Mouse (Mus musculus) intestine, embryonic 15.5 days (tissue): ENCODE measurements at regions not wholly inside any gene's neighbourhood (a gene's known extent, or its start where the extent isn't known, plus 50 kb on each side); places are given as distances from the start of the nearest gene placed in this dataset.

Source experiments
- ATAC-seq: fragments of 200-750 bp; cut with Nextera tagmentation; 2 replicates; pipeline ENCODE4 v1.8.0; 2017; ENCODE audit warnings: moderate TSS enrichment, moderate library complexity
- H3K27ac ChIP-seq: fragments of 300-500 bp; sonication (generic); 2 replicates; pipeline ENCODE4 v1.5.1; 2015; ENCODE audit warnings: mild to moderate bottlenecking, inconsistent platforms
- H3K27me3 ChIP-seq: fragments of 300-500 bp; sonication (generic); replicated peaks from 2 replicates; pipeline ENCODE4 v1.6.1; 2015; ENCODE audit warnings: inconsistent platforms
- H3K36me3 ChIP-seq: fragments of 300-500 bp; sonication (generic); 2 replicates; pipeline ENCODE4 v1.6.1; 2015; ENCODE audit warnings: inconsistent platforms
- H3K4me1 ChIP-seq: fragments of 300-500 bp; sonication (generic); replicated peaks from 2 replicates; pipeline ENCODE4 v1.6.1; 2015; ENCODE audit warnings: inconsistent platforms
- H3K4me2 ChIP-seq: fragments of 300-500 bp; sonication (generic); replicated peaks from 2 replicates; pipeline ENCODE4 v1.6.1; 2015; ENCODE audit warnings: mild to moderate bottlenecking, inconsistent platforms
- H3K4me3 ChIP-seq: fragments of 300-500 bp; sonication (generic); replicated peaks from 2 replicates; pipeline ENCODE4 v1.5.1; 2015; ENCODE audit warnings: inconsistent platforms
- H3K9ac ChIP-seq: fragments of 300-500 bp; sonication (generic); 2 replicates; pipeline ENCODE4 v1.6.1; 2015; ENCODE audit warnings: inconsistent platforms
- H3K9me3 ChIP-seq: fragments of 300-500 bp; sonication (generic); 2 replicates; pipeline ENCODE4 v1.6.1; 2016; ENCODE audit warnings: inconsistent platforms
- WGBS: fragments of 180-500 bp; shearing (Covaris S2); methylation state at CpG from one replicate; pipeline ENCODE4 v1.1.7; 2015; 5-methylcytosine and 5-hydroxymethylcytosine counted together

DNA sequence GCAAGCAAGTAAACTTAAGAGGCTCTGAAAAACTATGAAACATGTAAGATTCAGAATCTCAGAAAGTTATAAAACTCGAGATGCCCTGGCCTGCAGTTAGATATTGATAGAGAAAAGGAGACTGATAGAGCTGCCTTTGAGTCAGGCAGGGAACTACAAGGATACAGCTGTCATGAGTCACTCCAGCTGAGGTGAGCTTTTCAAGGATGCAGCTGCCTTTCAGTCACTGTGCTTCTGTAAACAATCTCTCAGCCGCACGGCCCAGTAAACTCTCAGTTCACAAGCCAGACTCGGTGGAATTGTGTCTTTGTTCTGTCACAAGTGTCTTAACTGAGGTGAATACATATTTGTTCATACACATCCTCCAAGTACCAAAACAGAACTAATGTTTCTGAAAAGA lies 334.9 kb upstream of the Rsrc1 start:
- no peak overlapping the region for H3K4me2 ChIP-seq

DNA sequence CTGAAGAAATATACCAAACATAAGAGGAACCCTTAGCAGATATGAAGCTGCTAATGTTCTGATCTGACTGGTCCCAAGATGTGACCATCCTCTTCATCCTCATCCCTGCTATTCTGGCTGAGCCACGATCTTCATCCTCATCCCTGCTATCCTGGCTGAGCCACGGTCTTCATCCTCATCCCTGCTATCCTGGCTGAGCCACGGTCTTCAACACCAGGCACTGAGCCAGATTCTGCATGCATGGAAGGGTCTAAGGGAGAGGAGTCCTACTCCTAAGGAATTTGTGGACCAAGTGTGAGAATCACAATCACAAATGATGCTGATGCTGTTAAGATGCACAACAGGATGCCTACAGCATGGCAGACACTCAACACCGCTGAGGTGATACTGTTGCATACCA lies 331.9 kb upstream of the Rsrc1 start:
- H3K27ac ChIP-seq = no peak overlapping the region
- no peak overlapping the region for H3K4me3 ChIP-seq
- no peak for ATAC-seq
- H3K9me3 ChIP-seq = no peaks in the 10 kb centered on the region
- no peaks in the 10 kb centered on the region for H3K36me3 ChIP-seq
- H3K27me3 ChIP-seq = no peaks in the 10 kb centered on the region
- H3K4me2 ChIP-seq = no peak overlapping the region
- WGBS = 94% methylated on average over 4 of the region's 4 CpGs
- no peak overlapping the region for H3K9ac ChIP-seq
- H3K4me1 ChIP-seq = 0 out of 2 replicates have a peak, but pooled peaks cover 4% of the 10 kb centered on the region

More for the DNA sequence above, 334.9 kb upstream of the Rsrc1 start:
- Histone ChIP-seq H3K4me1 (0 out of 2 replicates have a peak, but pooled peaks cover 4% of the 10 kb centered on the region), H3K9ac (no peak overlapping the region), H3K27me3 (no peaks in the 10 kb centered on the region), H3K27ac (no peak overlapping the region), H3K9me3 (no peaks in the 10 kb centered on the region), H3K36me3 (no peaks in the 10 kb centered on the region), H3K4me3 (no peak overlapping the region)
- WGBS = 24% methylated on average over 4 of the region's 4 CpGs
- no peak for ATAC-seq

DNA sequence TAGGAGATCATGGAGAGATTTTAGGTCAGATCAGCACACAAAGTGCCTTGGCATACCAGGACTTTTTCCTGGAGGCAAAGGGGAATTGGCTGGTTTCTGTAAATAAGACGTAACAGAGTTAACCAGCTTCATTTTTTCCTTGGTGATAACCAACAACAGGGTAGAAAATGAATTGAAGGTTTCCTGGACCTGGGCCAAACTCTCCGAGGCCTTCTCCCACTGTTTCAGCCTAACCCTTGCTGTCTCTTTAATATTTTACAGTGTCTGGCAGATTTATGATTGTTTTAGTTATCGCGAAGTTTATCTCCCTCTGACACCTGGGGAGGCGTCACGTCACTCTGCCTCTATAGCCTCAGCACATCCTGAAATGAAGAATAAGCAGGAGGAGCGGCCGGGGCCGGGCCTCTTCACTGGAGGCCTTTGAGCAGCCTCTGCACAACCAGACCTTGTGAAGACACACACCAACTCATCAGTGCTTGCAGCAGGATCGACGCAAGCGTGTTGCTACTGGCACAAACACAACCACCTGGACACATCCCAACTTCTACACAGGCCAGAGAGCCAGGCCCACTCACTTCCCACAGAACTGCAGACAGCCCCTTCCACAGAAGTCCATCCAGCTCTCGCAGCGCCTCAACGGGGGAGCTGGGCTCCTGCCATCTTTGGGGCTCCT lies 331.0 kb upstream of the Rsrc1 start:
- no peak overlapping the region for H3K9ac ChIP-seq
- H3K27ac ChIP-seq = no peak overlapping the region
- 0 out of 2 replicates have a peak, but pooled peaks cover 4% of the 10 kb centered on the region for H3K4me1 ChIP-seq
- no peak overlapping the region for H3K4me3 ChIP-seq
- H3K4me2 ChIP-seq = peak overlapping the region; percentile 46
- no peaks in the 10 kb centered on the region for H3K27me3 ChIP-seq
- no peaks in the 10 kb centered on the region for H3K9me3 ChIP-seq
- no peaks in the 10 kb centered on the region for H3K36me3 ChIP-seq
- 43% methylated on average over 15 of the region's 15 CpGs for WGBS
- ATAC-seq = peak; percentile 88

DNA sequence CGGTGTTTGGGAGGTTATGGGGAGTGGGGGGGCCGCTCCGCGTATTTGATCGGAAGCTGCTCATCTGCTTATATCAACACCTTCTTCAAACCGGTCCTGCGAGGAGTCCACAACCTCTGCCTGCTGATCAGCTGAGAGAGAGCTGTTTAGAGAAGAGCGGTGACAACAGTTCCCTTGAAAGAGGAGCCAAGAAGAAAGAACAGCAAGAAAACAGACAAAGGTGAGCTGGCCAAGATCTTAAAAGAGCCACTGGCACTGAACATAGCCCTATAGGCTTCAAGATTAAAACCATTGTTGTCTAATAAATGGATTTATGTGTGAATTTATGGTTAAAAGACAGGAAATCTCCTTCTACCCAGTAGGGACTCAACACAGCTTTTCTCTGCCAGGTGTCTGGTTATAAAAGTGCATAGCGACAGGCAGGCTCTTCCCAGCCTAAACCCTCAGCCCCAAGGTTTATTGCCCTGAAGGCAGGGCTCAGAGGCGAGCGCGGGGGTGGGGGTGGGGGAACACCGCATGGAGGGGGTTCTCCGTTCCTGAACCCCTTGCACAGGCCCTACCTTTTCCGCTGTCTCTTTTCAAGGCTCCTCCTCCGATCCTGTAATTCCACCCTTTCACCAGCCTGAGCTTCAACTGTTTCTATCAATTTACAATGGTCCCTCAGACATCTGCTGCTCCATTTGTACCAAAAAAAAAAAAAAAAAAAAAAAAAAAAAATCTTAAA lies 330.3 kb upstream of the Rsrc1 start:
- no peak overlapping the region for H3K9ac ChIP-seq
- no peak overlapping the region for H3K4me3 ChIP-seq
- H3K27ac ChIP-seq = no peak overlapping the region
- WGBS = 38% methylated on average over 16 of the region's 16 CpGs
- H3K9me3 ChIP-seq = no peaks in the 10 kb centered on the region
- no peaks in the 10 kb centered on the region for H3K27me3 ChIP-seq
- H3K4me1 ChIP-seq = 0 out of 2 replicates have a peak, but pooled peaks cover 4% of the 10 kb centered on the region
- H3K4me2 ChIP-seq = peak overlapping the region; percentile 46
- ATAC-seq = peak; percentile 63
- H3K36me3 ChIP-seq = no peaks in the 10 kb centered on the region

DNA sequence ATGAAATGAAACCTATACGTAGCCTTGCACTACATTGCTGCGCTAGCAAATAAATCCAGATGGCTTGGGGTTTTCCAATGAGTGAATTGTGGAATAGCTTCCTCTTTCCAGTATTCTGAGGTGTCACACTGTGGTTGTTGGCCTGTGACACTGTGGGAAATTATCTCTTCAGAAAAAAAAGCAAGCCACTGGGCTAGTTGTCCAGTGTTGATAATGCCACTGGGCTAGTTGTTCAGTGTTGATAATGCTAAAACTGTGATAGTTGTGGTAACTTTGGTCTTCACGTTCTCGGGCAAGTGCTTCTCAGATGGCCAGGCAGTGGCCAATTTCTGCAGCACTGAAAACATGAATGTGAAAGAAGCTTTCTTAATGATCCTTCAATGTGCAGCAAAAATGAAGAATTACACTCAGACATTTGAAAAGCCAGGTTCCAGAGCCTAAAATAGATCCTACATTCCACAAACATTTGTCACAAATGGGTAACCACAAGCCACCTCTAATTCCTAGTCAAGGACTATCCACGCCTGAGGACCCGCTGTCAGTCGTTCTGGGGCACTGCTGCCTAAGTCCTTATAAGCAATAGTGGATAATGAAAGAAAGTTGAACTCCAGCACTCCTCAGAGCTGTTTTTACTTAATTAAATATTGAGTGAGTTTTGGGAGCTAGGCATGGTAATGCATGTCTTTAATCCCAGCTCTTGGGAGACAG lies 328.9 kb upstream of the Rsrc1 start:
- Histone ChIP-seq H3K9ac (no peak overlapping the region), H3K4me3 (no peak overlapping the region), H3K36me3 (no peaks in the 10 kb centered on the region), H3K9me3 (no peaks in the 10 kb centered on the region), H3K27me3 (no peaks in the 10 kb centered on the region), H3K4me2 (no peak overlapping the region), H3K4me1 (0 out of 2 replicates have a peak, but pooled peaks cover 4% of the 10 kb centered on the region), H3K27ac (no peak overlapping the region)
- 91% methylated on average over 7 of the region's 7 CpGs for WGBS
- no peak for ATAC-seq

DNA sequence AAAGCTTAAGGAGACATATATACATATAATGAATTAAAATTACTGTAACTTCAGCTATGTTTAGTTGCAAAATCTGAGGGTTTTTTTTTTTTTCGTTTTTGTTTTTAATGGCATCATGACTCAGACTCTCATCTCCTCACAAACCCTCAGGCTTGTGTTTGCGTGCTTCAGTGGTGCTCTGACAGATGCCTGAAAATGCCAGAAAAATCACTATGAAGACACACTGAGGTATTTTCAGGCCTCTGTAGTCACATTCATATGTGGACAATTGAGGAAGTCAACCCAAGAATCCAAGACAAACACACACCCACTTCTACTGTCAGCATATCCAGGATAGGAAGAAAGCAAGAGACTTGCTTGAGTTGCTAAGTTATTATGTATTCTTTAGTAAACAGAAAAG lies 327.2 kb upstream of the Rsrc1 start:
- ATAC-seq = no peak
- WGBS = 84% methylated on average over 2 of the region's 2 CpGs
- Histone ChIP-seq H3K36me3 (no peaks in the 10 kb centered on the region), H3K4me2 (no peak overlapping the region), H3K9ac (no peak overlapping the region), H3K27ac (no peak overlapping the region), H3K4me3 (no peak overlapping the region), H3K9me3 (no peaks in the 10 kb centered on the region), H3K27me3 (no peaks in the 10 kb centered on the region), H3K4me1 (0 out of 2 replicates have a peak, but pooled peaks cover 4% of the 10 kb centered on the region)

DNA sequence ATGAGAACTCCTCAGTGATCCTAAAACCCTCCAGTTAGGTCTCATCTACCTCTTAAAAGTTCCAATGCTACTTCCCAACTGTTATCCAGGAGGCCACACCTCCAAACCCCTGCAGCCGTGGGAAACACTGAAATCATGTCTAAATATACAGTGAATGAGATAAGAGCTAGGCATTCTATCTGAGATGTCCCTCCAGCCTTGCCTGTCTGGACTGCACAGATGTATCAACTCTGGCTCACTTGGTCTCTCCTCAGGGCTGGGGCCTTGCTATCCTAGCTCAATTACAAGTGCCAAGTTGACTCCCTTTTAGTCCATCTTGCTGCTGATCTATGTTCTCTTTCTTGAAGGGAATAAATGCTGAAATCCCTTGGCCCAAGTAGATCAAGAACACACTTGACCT lies 326.3 kb upstream of the Rsrc1 start:
- H3K9me3 ChIP-seq = no peaks in the 10 kb centered on the region
- ATAC-seq = no peak
- no peak overlapping the region for H3K4me3 ChIP-seq
- H3K9ac ChIP-seq = no peak overlapping the region
- H3K27me3 ChIP-seq = no peaks in the 10 kb centered on the region
- H3K4me2 ChIP-seq = no peak overlapping the region
- H3K4me1 ChIP-seq = 0 out of 2 replicates have a peak, but pooled peaks cover 4% of the 10 kb centered on the region
- no peaks in the 10 kb centered on the region for H3K36me3 ChIP-seq
- WGBS = 35% methylated on average over 1 of the region's 1 CpGs
- no peak overlapping the region for H3K27ac ChIP-seq

DNA sequence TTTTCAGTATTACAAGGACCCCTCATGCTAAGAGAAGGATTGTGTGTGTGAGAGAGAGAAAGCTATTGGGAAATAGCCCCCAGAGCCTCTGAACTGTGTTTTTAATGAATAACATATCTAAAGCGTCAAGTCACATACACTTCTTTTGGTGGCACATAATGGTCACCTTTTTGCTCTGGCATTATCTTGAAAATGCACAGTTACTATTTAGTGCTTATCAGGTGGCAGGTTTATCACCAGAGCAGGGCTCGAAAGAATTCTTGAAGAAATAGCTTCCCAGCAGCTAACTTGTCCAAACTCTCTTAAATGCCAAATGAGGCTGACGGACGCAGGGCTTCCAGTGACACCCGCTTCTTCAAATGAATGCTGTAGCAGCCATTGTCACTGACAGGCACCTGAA lies 324.7 kb upstream of the Rsrc1 start:
- no peaks in the 10 kb centered on the region for H3K36me3 ChIP-seq
- H3K27me3 ChIP-seq = no peaks in the 10 kb centered on the region
- H3K9ac ChIP-seq = no peak overlapping the region
- no peak overlapping the region for H3K4me2 ChIP-seq
- no peaks in the 10 kb centered on the region for H3K9me3 ChIP-seq
- no peak overlapping the region for H3K4me3 ChIP-seq
- ATAC-seq = no peak
- 86% methylated on average over 5 of the region's 5 CpGs for WGBS
- 0 out of 2 replicates have a peak, but pooled peaks cover 3% of the 10 kb centered on the region for H3K4me1 ChIP-seq
- no peak overlapping the region for H3K27ac ChIP-seq

DNA sequence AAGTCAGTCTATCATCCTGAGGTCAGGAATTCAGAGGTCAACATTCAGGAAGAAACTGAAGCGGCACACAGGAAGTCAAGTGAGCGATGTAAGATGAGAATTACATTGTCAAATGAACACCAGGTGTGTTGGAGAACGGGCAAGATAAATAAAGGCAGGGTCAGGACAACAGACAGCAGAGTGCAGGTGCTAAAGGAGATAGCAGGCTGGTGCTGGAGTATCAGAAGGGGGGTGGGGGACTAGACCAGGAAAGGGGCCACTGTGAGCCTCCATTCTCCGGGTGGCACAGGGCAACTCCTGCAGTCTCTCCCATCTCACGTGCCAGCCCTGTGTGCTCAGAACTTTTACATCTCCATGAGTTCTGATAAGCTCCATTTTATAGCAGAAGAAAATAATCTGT lies 320.6 kb upstream of the Rsrc1 start:
- Histone ChIP-seq H3K4me2 (no peak overlapping the region), H3K4me1 (0 out of 2 replicates have a peak, but pooled peaks cover 3% of the 10 kb centered on the region), H3K27me3 (no peaks in the 10 kb centered on the region), H3K36me3 (no peaks in the 10 kb centered on the region), H3K9me3 (no peaks in the 10 kb centered on the region), H3K4me3 (no peak overlapping the region), H3K9ac (no peak overlapping the region), H3K27ac (no peak overlapping the region)
- WGBS = 39% methylated on average over 5 of the region's 5 CpGs
- ATAC-seq = peak; percentile 65

DNA sequence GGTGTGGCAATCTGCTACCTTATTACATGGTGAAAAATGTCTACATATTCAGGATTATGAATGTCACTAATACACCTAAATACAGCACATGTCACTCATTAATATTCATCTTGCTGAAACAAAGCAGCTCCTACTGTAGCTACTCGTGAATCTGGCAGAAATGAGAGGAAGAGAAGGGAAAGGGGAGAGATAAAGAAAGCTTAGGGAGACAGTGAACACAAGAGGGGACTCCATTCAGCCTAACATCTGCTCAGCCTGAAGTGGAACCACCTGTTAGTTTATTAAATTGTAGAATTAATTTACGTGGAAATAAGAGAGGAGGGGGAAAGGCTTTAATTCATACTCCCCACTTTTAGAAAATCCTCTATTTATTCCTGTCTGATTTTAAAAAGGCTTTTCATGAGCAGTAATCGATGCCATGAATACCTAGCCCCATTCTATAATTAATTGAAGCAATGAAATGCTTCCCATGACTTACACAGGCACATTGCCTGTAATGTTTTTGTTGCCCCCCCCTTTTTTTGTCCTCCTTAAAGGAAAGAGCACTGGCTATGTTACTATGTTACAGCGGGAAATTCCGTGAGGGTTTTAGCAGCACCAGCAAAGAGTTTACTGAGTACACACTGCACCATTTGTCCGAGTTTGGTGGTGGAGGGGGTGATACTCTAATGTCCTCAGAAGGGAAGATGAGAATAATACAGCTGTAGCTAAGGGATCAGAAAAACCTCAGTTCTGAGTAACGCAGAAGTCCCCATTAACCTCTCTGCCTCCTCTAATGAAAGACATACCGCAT lies 319.2 kb upstream of the Rsrc1 start:
- no peaks in the 10 kb centered on the region for H3K27me3 ChIP-seq
- H3K27ac ChIP-seq = no peak overlapping the region
- no peak overlapping the region for H3K4me3 ChIP-seq
- H3K4me2 ChIP-seq = no peak overlapping the region
- no peaks in the 10 kb centered on the region for H3K9me3 ChIP-seq
- no peak for ATAC-seq
- 73% methylated on average over 8 of the region's 8 CpGs for WGBS
- H3K9ac ChIP-seq = no peak overlapping the region
- H3K4me1 ChIP-seq = 0 out of 2 replicates have a peak, but pooled peaks cover 3% of the 10 kb centered on the region
- H3K36me3 ChIP-seq = no peaks in the 10 kb centered on the region

DNA sequence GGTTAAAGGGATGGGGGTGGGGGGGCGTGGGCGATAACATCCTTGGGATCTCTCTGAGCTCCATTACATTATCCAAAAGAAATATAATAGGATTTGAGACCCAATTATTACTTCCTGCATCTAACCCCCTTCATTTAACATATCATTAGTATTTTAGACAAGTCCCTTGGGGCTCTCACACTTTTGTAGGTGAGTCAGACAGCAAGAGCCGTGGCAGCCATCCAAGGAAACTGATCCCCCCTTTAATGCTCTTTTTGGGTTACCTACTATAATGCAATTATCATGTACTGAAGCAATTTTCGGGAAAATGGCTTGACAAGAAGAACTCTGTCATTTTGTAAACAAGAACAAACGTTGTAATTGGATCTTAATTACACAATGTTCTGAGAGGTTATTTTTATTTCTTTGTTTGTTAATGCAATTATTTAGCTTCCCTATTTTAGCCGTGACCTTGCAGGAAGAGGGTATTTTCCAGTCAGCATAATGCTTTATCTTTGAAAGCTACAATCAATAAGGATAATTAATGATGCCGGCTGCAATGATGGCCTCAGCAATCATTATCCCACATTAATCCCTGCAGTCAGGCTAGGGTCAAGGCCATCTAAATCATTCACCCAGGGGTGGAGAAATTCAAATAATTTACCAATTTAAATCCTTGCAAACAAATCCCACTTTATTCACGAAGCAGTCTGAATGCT lies 297.5 kb upstream of the Rsrc1 start:
- no peaks in the 10 kb centered on the region for H3K36me3 ChIP-seq
- no peaks in the 10 kb centered on the region for H3K27me3 ChIP-seq
- H3K27ac ChIP-seq = no peak overlapping the region
- no peaks in the 10 kb centered on the region for H3K9me3 ChIP-seq
- H3K9ac ChIP-seq = no peak overlapping the region
- no peak for ATAC-seq
- no peaks in the 10 kb centered on the region for H3K4me1 ChIP-seq
- WGBS = 48% methylated on average over 8 of the region's 8 CpGs
- no peak overlapping the region for H3K4me2 ChIP-seq
- H3K4me3 ChIP-seq = no peak overlapping the region
